Mouse (Mus musculus) intestine, postnatal 0 days (tissue): Measurements from ENCODE around the gene Cntn6. TPM values are rescaled to one million over a fixed set of nuclear protein-coding genes. Genes with fewer than 3 reads are reported as not detected.

Experiments used
- ATAC-seq: fragments of 200-750 bp; cut with Nextera tagmentation; 2 replicates; pipeline ENCODE4 v1.8.0; 2017; ENCODE audit warnings: mild to moderate bottlenecking, moderate TSS enrichment, moderate library complexity
- H3K27ac ChIP-seq: fragments of 300-500 bp; sonication (generic); 2 replicates; pipeline ENCODE4 v1.5.1; 2014; ENCODE audit warnings: mild to moderate bottlenecking, low read depth, low read length, moderate library complexity
- H3K27me3 ChIP-seq: fragments of 300-500 bp; sonication (generic); replicated peaks from 2 replicates; pipeline ENCODE4 v1.6.1; 2014; ENCODE audit warnings: low read length, mixed read lengths; ENCODE audit not compliant: control insufficient read depth, insufficient read depth
- H3K36me3 ChIP-seq: fragments of 300-500 bp; sonication (generic); 2 replicates; pipeline ENCODE4 v1.6.1; 2014; ENCODE audit warnings: mild to moderate bottlenecking, moderate library complexity; ENCODE audit not compliant: control insufficient read depth, insufficient read depth
- H3K4me1 ChIP-seq: fragments of 300-500 bp; sonication (generic); replicated peaks from 2 replicates; pipeline ENCODE4 v1.6.1; 2014; ENCODE audit warnings: antibody characterized with exemption, low read length, mixed read lengths; ENCODE audit not compliant: control insufficient read depth, insufficient read depth
- H3K4me2 ChIP-seq: fragments of 300-500 bp; sonication (generic); replicated peaks from 2 replicates; pipeline ENCODE4 v1.6.1; 2014; ENCODE audit warnings: low read depth, mild to moderate bottlenecking, moderate library complexity
- H3K4me3 ChIP-seq: fragments of 300-500 bp; sonication (generic); 2 replicates; pipeline ENCODE4 v1.5.1; 2014; ENCODE audit warnings: low read depth, low read length
- H3K9ac ChIP-seq: fragments of 300-500 bp; sonication (generic); 2 replicates; pipeline ENCODE4 v1.6.1; 2014; ENCODE audit warnings: mild to moderate bottlenecking, low read depth, low read length
- H3K9me3 ChIP-seq: fragments of 300-500 bp; sonication (generic); 2 replicates; pipeline ENCODE4 v1.6.1; 2016; ENCODE audit warnings: mixed run types; ENCODE audit not compliant: control insufficient read depth
- CTCF ChIP-seq: sonication (generic); IDR thresholded peaks from 2 replicates; pipeline ENCODE4 v1.5.1; 2016; ENCODE audit warnings: low read depth, mild to moderate bottlenecking, control low read depth, antibody characterized with exemption, moderate library complexity
- WGBS: fragments of 180-500 bp; shearing (Covaris S2); extraction: QIAGEN DNeasy Blood & Tissue Kit; methylation state at CpG from one replicate; pipeline ENCODE4 v1.1.7; 2014; 5-methylcytosine and 5-hydroxymethylcytosine counted together
- polyA plus RNA-seq: library from polyadenylated mRNA; unstranded; fragments of >200 nt; fragmentation: Nextera tagmentation; extraction: Ambion mirVana; gene quantifications from 2 replicates; pipeline ENCODE4 v1.2.1, GENCODE M21; 2015

The Cntn6 gene
- polyA plus RNA-seq, 1 experiment from 2014 or later: 0.27 TPM

DNA sequence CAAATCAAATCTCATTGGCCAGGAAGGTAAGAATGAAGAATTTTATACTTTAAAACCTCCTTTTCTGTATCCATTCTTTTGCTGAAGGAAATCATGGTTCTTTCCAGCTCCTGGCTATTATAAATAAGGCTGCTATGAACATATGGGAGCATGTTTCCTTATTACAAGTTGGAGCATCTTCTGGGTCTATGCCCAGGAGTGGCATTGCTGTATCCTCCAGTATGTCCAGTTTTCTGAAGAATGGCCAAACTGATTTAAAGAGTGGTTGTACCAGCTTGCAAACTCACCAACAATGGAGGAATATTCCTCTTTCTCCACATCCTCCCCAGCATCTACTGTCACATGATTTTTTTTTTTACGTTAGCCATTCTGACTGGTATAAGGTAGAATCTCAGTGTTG, 241.7 kb downstream of the Cntn6 start:
- H3K9me3 ChIP-seq: no peaks in the 10 kb centered on the region
- TF ChIP-seq CTCF: no peak
- no peak overlapping the region for H3K9ac ChIP-seq
- 87% methylated on average over 1 of the region's 1 CpGs for WGBS
- no peak overlapping the region for H3K4me2 ChIP-seq
- no peaks in the 10 kb centered on the region for H3K4me1 ChIP-seq
- no peaks in the 10 kb centered on the region for H3K36me3 ChIP-seq
- no peak overlapping the region for H3K4me3 ChIP-seq
- H3K27me3 ChIP-seq: no peaks in the 10 kb centered on the region
- ATAC-seq: no peak
- H3K27ac ChIP-seq: no peak overlapping the region

DNA sequence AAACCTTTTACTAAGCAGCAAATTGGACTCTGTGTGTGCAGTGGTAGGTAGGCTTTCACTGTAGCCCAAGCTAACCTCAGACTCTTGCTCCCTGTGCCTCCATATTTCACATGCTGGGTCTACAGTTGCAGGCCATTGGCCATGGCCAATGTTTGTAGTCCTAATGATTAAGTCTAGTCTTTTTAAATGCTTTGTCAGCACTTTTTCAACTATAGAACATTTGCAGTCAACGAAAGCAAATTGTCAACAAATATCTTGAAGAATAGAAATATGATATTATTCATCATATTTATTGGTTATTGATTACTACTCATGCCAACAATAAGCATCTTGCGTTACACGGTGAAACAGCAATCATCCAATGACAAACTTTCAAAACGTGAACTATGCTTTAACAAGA, 246.4 kb downstream of the Cntn6 start:
- Histone ChIP-seq H3K36me3 (no peaks in the 10 kb centered on the region), H3K4me1 (no peaks in the 10 kb centered on the region), H3K4me2 (no peak overlapping the region), H3K9me3 (no peaks in the 10 kb centered on the region), H3K27ac (no peak overlapping the region), H3K4me3 (no peak overlapping the region), H3K27me3 (no peaks in the 10 kb centered on the region), H3K9ac (no peak overlapping the region)
- 91% methylated on average over 4 of the region's 4 CpGs for WGBS
- TF ChIP-seq CTCF: no peak
- ATAC-seq: no peak

DNA sequence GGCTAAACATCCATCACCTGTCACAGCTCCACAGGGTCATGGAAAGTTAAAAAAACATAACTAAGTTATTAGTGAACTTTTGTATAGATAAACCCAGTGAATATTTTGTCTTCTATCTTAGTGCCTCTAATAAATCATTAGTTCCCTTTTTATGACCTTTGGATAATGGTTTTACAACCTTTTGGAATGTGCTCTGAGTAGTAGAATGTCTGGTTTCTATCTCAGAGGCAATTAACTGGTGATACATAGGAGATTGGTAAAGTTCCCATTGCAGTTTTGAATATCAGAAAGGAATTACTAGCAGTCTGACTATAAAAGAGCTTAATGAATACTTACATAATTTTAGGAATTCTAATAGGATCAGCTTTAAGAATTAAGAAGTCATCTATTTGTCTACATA, 265.5 kb downstream of the Cntn6 start:
- H3K9me3 ChIP-seq: no peaks in the 10 kb centered on the region
- H3K4me3 ChIP-seq: no peak overlapping the region
- H3K4me2 ChIP-seq: no peak overlapping the region
- H3K27ac ChIP-seq: no peak overlapping the region
- no peaks in the 10 kb centered on the region for H3K4me1 ChIP-seq
- no peaks in the 10 kb centered on the region for H3K36me3 ChIP-seq
- no peaks in the 10 kb centered on the region for H3K27me3 ChIP-seq
- no peak for ATAC-seq
- no peak for TF ChIP-seq CTCF
- H3K9ac ChIP-seq: no peak overlapping the region

DNA sequence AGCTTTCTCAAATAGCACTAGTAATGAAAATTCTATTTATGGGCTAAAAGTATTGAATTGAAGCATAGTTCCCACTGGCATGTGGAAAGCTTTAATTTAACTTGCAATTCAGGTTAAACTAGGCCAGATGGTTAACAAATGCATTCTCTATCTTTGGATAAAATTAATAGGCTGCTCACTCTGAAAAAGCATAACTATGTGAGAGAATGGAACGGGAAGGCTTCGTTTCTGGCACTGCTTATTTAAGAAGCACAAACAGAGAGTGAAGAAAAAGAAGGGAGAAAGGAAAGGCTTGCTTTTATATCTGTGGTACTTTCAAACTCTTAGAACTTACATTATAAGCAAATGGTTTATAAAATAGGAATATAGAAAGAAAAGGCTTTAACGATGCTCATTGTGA, 268.6 kb downstream of the Cntn6 start:
- ATAC-seq: no peak
- Histone ChIP-seq H3K36me3 (no peaks in the 10 kb centered on the region), H3K27ac (no peak overlapping the region), H3K27me3 (no peaks in the 10 kb centered on the region), H3K4me1 (no peaks in the 10 kb centered on the region), H3K4me2 (no peak overlapping the region), H3K9ac (no peak overlapping the region), H3K4me3 (no peak overlapping the region), H3K9me3 (no peaks in the 10 kb centered on the region)
- no peak for TF ChIP-seq CTCF
- 75% methylated on average over 3 of the region's 3 CpGs for WGBS

DNA sequence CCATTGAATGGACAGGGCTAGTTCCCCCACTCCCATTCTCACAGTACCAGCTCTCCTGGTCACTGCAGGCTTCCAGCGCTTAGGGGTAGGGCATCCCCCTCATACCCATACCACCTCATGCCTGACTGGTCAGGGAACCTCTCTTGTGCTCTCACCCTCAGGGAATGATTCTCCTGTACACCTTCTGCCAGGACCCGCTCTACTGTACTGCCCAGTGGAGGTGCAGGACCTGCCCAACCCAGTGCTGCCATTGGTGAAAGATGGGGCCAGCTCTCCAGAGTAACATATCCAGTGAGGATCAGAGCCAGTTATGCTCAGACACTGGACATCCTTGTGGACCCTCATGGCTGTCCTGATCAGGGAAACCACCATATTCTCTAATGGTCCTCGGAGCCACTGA, 291.3 kb downstream of the Cntn6 start:
- Histone ChIP-seq H3K4me1 (no peaks in the 10 kb centered on the region), H3K27ac (no peak overlapping the region), H3K4me2 (no peak overlapping the region), H3K27me3 (no peaks in the 10 kb centered on the region), H3K36me3 (no peaks in the 10 kb centered on the region), H3K9ac (no peak overlapping the region), H3K9me3 (no peaks in the 10 kb centered on the region), H3K4me3 (no peak overlapping the region)
- WGBS: 87% methylated on average over 3 of the region's 3 CpGs
- TF ChIP-seq CTCF: no peak
- ATAC-seq: no peak

DNA sequence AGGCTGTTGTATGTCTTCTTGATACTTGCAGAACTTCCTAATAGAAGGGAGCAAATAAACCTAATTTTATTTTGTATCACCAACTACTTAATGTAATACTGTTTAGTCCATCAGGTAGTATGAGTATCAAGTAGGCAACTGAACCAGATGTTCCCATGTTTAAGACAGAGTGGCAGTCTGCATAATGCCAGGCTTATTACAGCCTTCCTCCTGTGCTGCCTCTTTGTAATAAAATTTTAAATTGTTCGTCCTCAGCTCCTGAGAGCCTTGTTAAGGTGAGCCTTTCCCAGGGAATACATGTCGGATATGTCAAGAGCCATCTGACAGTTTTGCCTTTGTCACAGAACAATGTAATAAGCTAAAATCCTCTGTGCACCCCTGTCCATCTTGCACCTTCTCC, 294.9 kb downstream of the Cntn6 start:
- Histone ChIP-seq H3K4me3 (no peak overlapping the region), H3K9ac (no peak overlapping the region), H3K36me3 (no peaks in the 10 kb centered on the region), H3K27ac (no peak overlapping the region), H3K9me3 (no peaks in the 10 kb centered on the region), H3K4me2 (no peak overlapping the region), H3K27me3 (no peaks in the 10 kb centered on the region), H3K4me1 (no peaks in the 10 kb centered on the region)
- no peak for TF ChIP-seq CTCF
- WGBS: 77% methylated on average over 2 of the region's 2 CpGs
- ATAC-seq: no peak

DNA sequence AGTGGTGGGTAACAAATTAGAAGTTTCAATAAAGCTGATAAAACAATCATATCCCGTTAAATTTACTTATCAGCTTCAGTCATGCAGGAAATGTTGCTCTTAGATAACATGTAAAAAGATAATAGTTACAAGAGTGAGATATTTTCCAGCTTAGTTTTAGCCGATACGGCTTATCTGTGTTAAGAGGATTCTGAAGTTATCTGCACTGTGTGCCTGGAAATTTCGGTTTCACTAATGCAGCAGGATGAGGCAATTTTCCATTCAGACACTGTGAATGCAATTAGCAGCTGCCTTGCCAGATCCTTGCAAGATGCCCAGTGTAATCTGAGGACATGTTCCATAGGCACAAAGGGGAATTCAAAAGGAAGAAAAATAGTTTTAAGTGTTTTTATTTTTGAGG, 315.9 kb downstream of the Cntn6 start:
- Histone ChIP-seq H3K4me1 (no peaks in the 10 kb centered on the region), H3K4me2 (no peak overlapping the region), H3K27ac (no peak overlapping the region), H3K9me3 (no peaks in the 10 kb centered on the region), H3K9ac (no peak overlapping the region), H3K27me3 (no peaks in the 10 kb centered on the region), H3K36me3 (no peaks in the 10 kb centered on the region), H3K4me3 (no peak overlapping the region)
- TF ChIP-seq CTCF: no peak
- 40% methylated on average over 4 of the region's 4 CpGs for WGBS
- ATAC-seq: no peak
